Mouse (Mus musculus) lung, adult 2 months (tissue): ENCODE data around the gene Cacna1a.

Experiments
- CTCF ChIP-seq: fragments of 200-500 bp; IDR thresholded peaks from 2 replicates; pipeline ENCODE4 v1.5.1; 2011; ENCODE audit warnings: mild to moderate bottlenecking, low read length, control low read depth; ENCODE audit not compliant: insufficient read depth
- POLR2A ChIP-seq: fragments of 200-500 bp; IDR thresholded peaks from 2 replicates; pipeline ENCODE4 v1.6.1; 2011; ENCODE audit warnings: low read depth, mild to moderate bottlenecking, control low read depth, low read length, borderline replicate concordance; ENCODE audit errors: extremely low read depth

GRCm38 (mm10) chr8:84346421-84346820 is 41.8 kb upstream of the Cacna1a start:
- TF ChIP-seq CTCF (no peak), POLR2A (no peak)
